Mouse (Mus musculus): Measurements from ENCODE around the gene Abraxas1. TPM values are rescaled to one million over a fixed set of nuclear protein-coding genes. Genes with fewer than 3 reads are reported as not detected.

Gene Abraxas1
- polyA plus RNA-seq, 1 experiment = 8.4 TPM

GRCm38 (mm10) chr5:100826531-100826930, 5.8 kb upstream of the Abraxas1 start:
- DNase-seq (ENCODE audit: extremely low spot score in 1 of 2, low spot score in 1 of 2) = peak in 1 of 2 experiments; percentile 18

GRCm38 (mm10) chr5:100825975-100826374, 5.2 kb upstream of the Abraxas1 start:
- peak in 1 of 2 experiments; percentile 15 for DNase-seq (ENCODE audit: extremely low spot score in 1 of 2, low spot score in 1 of 2)

GRCm38 (mm10) chr5:100822826-100823225, 2.1 kb upstream of the Abraxas1 start:
- no peak for DNase-seq (ENCODE audit: extremely low spot score in 1 of 2, low spot score in 1 of 2)

GRCm38 (mm10) chr5:100821375-100821774, 610 bp upstream of the Abraxas1 start:
- no peak for DNase-seq (ENCODE audit: extremely low spot score in 1 of 2, low spot score in 1 of 2)

- DNase-seq (ENCODE audit: extremely low spot score in 1 of 2, low spot score in 1 of 2) = no peak
Measured at GRCm38 (mm10) chr5:100819568-100820480, 941 bp downstream of the Abraxas1 start.

- DNase-seq (ENCODE audit: extremely low spot score in 1 of 2, low spot score in 1 of 2) = no peak
Measured at GRCm38 (mm10) chr5:100818341-100818740, 2.4 kb downstream of the Abraxas1 start.

- peak; percentile 86 to 96 for DNase-seq (ENCODE audit: extremely low spot score in 1 of 2, low spot score in 1 of 2)
Measured at GRCm38 (mm10) chr5:100798165-100798860, 22.5 kb downstream of the Abraxas1 start, which contains the start of the genes Helq and Mrps18c. TSS of gene Helq (minus strand) at chr5:100798598. TSS of gene Mrps18c (plus strand) at chr5:100798627.

GRCm38 (mm10) chr5:100794084-100794483, 26.7 kb downstream of the Abraxas1 start:
- DNase-seq (ENCODE audit: extremely low spot score in 1 of 2, low spot score in 1 of 2) = no peak

- DNase-seq (ENCODE audit: extremely low spot score in 1 of 2, low spot score in 1 of 2) = no peak
Measured at GRCm38 (mm10) chr5:100792261-100792660, 28.5 kb downstream of the Abraxas1 start.

- DNase-seq (ENCODE audit: extremely low spot score in 1 of 2, low spot score in 1 of 2) = no peak
Measured at GRCm38 (mm10) chr5:100787527-100787926, 33.2 kb downstream of the Abraxas1 start.

- DNase-seq (ENCODE audit: extremely low spot score in 1 of 2, low spot score in 1 of 2) = no peak
Measured at GRCm38 (mm10) chr5:100779002-100779401, 41.8 kb downstream of the Abraxas1 start.

GRCm38 (mm10) chr5:100776900-100777299, 43.9 kb downstream of the Abraxas1 start:
- DNase-seq (ENCODE audit: extremely low spot score in 1 of 2, low spot score in 1 of 2) = no peak

- DNase-seq (ENCODE audit: extremely low spot score in 1 of 2, low spot score in 1 of 2) = no peak
Measured at GRCm38 (mm10) chr5:100775778-100776404, 44.9 kb downstream of the Abraxas1 start.

GRCm38 (mm10) chr5:100771575-100771974, 49.2 kb downstream of the Abraxas1 start:
- DNase-seq (ENCODE audit: extremely low spot score in 1 of 2, low spot score in 1 of 2) = no peak

GRCm38 (mm10) chr5:100766026-100766425, 54.7 kb downstream of the Abraxas1 start:
- peak; percentile 15 to 27 for DNase-seq (ENCODE audit: extremely low spot score in 1 of 2, low spot score in 1 of 2)

- DNase-seq (ENCODE audit: extremely low spot score in 1 of 2, low spot score in 1 of 2) = no peak
Measured at GRCm38 (mm10) chr5:100761736-100762135, 59.0 kb downstream of the Abraxas1 start.

- DNase-seq (ENCODE audit: extremely low spot score in 1 of 2, low spot score in 1 of 2) = no peak
Measured at GRCm38 (mm10) chr5:100760049-100760663, 60.6 kb downstream of the Abraxas1 start.

- DNase-seq (ENCODE audit: extremely low spot score in 1 of 2, low spot score in 1 of 2) = no peak
Measured at GRCm38 (mm10) chr5:100758121-100758520, 62.6 kb downstream of the Abraxas1 start.

All from frontal cortex, adult 2 months (tissue).